Mouse (Mus musculus) embryonic fibroblast, embryonic 13.5 days (primary cell): ENCODE measurements at regions not wholly inside any gene's neighbourhood (a gene's known extent, or its start where the extent isn't known, plus 50 kb on each side); places are given as distances from the start of the nearest gene placed in this dataset.

Experiments
- CTCF ChIP-seq: IDR thresholded peaks from 2 replicates; pipeline ENCODE4 v1.5.1; 2011; ENCODE audit warnings: mild to moderate bottlenecking, control low read depth, low read length, moderate library complexity, borderline replicate concordance; ENCODE audit not compliant: insufficient read depth
- POLR2A ChIP-seq: IDR thresholded peaks from 2 replicates; pipeline ENCODE4 v1.6.1; 2011; ENCODE audit warnings: low read depth, mild to moderate bottlenecking, control low read depth, low read length, moderate library complexity

GRCm38 (mm10) chr10:14270008-14270407 is 275.5 kb downstream of the Adgrg6 start:
- no peak for TF ChIP-seq POLR2A
- no peak for TF ChIP-seq CTCF
